Mouse (Mus musculus) embryonic fibroblast, embryonic 13.5 days (primary cell): Measurements from ENCODE around the gene Cwc15.

Source experiments
- CTCF ChIP-seq: IDR thresholded peaks from 2 replicates; pipeline ENCODE4 v1.5.1; 2011; ENCODE audit warnings: mild to moderate bottlenecking, control low read depth, low read length, moderate library complexity, borderline replicate concordance; ENCODE audit not compliant: insufficient read depth
- POLR2A ChIP-seq: IDR thresholded peaks from 2 replicates; pipeline ENCODE4 v1.6.1; 2011; ENCODE audit warnings: low read depth, mild to moderate bottlenecking, control low read depth, low read length, moderate library complexity

GRCm38 (mm10) chr9:14512633-14513445, 12.4 kb downstream of the Cwc15 start:
- TF ChIP-seq POLR2A = no peak
- peak; percentile 63 for TF ChIP-seq CTCF
